8 mouse cellular contexts compared by ENCODE assay signal in genomic region chr9:101073987-101074331, GRCm38 (mm10). TPM values are rescaled to one million over a fixed set of nuclear protein-coding genes. Genes with fewer than 3 reads are reported as not detected.
A peak's percentile ranks its signal among the peaks of the same experiment; 100 is the strongest.
DNase-seq lines count a peak whose midpoint lies in the region; ATAC-seq and TF ChIP-seq lines count a peak whose summit lies in the region.

TSS of gene Msl2 (plus strand) at chr9:101074101.

- H3K27me3 ChIP-seq in neural tube, embryonic 11.5 days (ENCODE audit: control insufficient read depth, insufficient read depth, low read length): no peaks in the 10 kb centered on the region
- no peaks in the 10 kb centered on the region for H3K27me3 ChIP-seq in embryonic facial prominence, embryonic 15.5 days
- no peaks in the 10 kb centered on the region for H3K27me3 ChIP-seq in heart, postnatal 0 days (ENCODE audit: control insufficient read depth, insufficient read depth, low read length)
- H3K27me3 ChIP-seq in neural tube, embryonic 13.5 days: no peaks in the 10 kb centered on the region

- no peaks in the 10 kb centered on the region for H3K36me3 ChIP-seq in neural tube, embryonic 11.5 days (ENCODE audit: control insufficient read depth, insufficient read depth, low read length)
- no peaks in the 10 kb centered on the region for H3K36me3 ChIP-seq in embryonic facial prominence, embryonic 15.5 days
- no peaks in the 10 kb centered on the region for H3K36me3 ChIP-seq in heart, postnatal 0 days (replicated peaks; ENCODE audit: control insufficient read depth, insufficient read depth, low read length)
- no peaks in the 10 kb centered on the region for H3K36me3 ChIP-seq in neural tube, embryonic 13.5 days

- no peak for DNase-seq in neural tube, embryonic 11.5 days (ENCODE audit: low spot score)
- DNase-seq in neural tube, embryonic 10.5 days (ENCODE audit: extremely low spot score, low spot score): no peak
- DNase-seq in heart, postnatal 0 days (ENCODE audit: low spot score): no peak
- DNase-seq in left cerebral cortex, postnatal 36 days (ENCODE audit: low spot score in 2 of 2): no peak
- DNase-seq in thymus, postnatal 10 days (ENCODE audit: low spot score in 2 of 2): no peak
- no peak for DNase-seq in lung, adult 18-20 months

- intact Hi-C loops in left cerebral cortex, postnatal 36 days (cut with DNase I): loop anchor here (1.0 to 5.0 kb wide), 3 partner anchors 40 to 431 kb away; partner anchors contain the start of genes Pccb and Ppp2r3a

- H3K27ac ChIP-seq in neural tube, embryonic 11.5 days (ENCODE audit: low read depth, low read length): peak within 1 kb of the TSS; percentile 97
- peak within 1 kb of the TSS; percentile 98 for H3K27ac ChIP-seq in embryonic facial prominence, embryonic 15.5 days (replicated peaks)
- H3K27ac ChIP-seq in heart, postnatal 0 days (ENCODE audit: low read depth): peak within 1 kb of the TSS; percentile 100
- H3K27ac ChIP-seq in neural tube, embryonic 13.5 days (replicated peaks): peak within 1 kb of the TSS; percentile 100

- H3K9ac ChIP-seq in neural tube, embryonic 11.5 days (ENCODE audit: low read length): peak within 1 kb of the TSS; percentile 97
- H3K9ac ChIP-seq in embryonic facial prominence, embryonic 15.5 days: peak within 1 kb of the TSS; percentile 96
- H3K9ac ChIP-seq in heart, postnatal 0 days (replicated peaks; ENCODE audit: low read depth, low read length): peak within 1 kb of the TSS; percentile 98
- peak within 1 kb of the TSS; percentile 99 for H3K9ac ChIP-seq in neural tube, embryonic 13.5 days

- WGBS in neural tube, embryonic 11.5 days: 0% methylated on average over 29 of the region's 43 CpGs
- WGBS in embryonic facial prominence, embryonic 15.5 days: 0% methylated on average over 17 of the region's 43 CpGs
- 2% methylated on average over 36 of the region's 43 CpGs for WGBS in heart, postnatal 0 days
- under 1% methylated on average over 41 of the region's 43 CpGs for WGBS in neural tube, embryonic 13.5 days

- H3K4me1 ChIP-seq in neural tube, embryonic 11.5 days (ENCODE audit: control insufficient read depth, insufficient read depth, low read length): peaks cover 14% of the 10 kb centered on the region
- peaks cover 15% of the 10 kb centered on the region for H3K4me1 ChIP-seq in embryonic facial prominence, embryonic 15.5 days
- peaks cover 21% of the 10 kb centered on the region for H3K4me1 ChIP-seq in heart, postnatal 0 days (ENCODE audit: control insufficient read depth, insufficient read depth)
- H3K4me1 ChIP-seq in neural tube, embryonic 13.5 days (replicated peaks): peaks cover 36% of the 10 kb centered on the region

- peak; percentile 80 for ATAC-seq in neural tube, embryonic 11.5 days (ENCODE audit: insufficient read depth, low FRiP score, low TSS enrichment)
- no peak for ATAC-seq in embryonic facial prominence, embryonic 15.5 days (ENCODE audit: insufficient number of reproducible peaks, low FRiP score, low TSS enrichment, low read depth)
- ATAC-seq in heart, postnatal 0 days (ENCODE audit: insufficient read depth, low read depth): 0 out of 2 replicates have a peak, but pooled peaks have one; percentile 27
- ATAC-seq in neural tube, embryonic 13.5 days (ENCODE audit: low read depth): peak; percentile 72; the same call in 1 of the 2 replicates

- no peaks in the 10 kb centered on the region for H3K9me3 ChIP-seq in neural tube, embryonic 11.5 days (ENCODE audit: control insufficient read depth, low read length)
- H3K9me3 ChIP-seq in embryonic facial prominence, embryonic 15.5 days (replicated peaks): no peaks in the 10 kb centered on the region
- H3K9me3 ChIP-seq in heart, postnatal 0 days (replicated peaks; ENCODE audit: control insufficient read depth, low read length): no peaks in the 10 kb centered on the region
- no peaks in the 10 kb centered on the region for H3K9me3 ChIP-seq in neural tube, embryonic 13.5 days

- H3K4me2 ChIP-seq in neural tube, embryonic 11.5 days (ENCODE audit: low read depth): peak within 1 kb of the TSS; percentile 87
- H3K4me2 ChIP-seq in embryonic facial prominence, embryonic 15.5 days (replicated peaks): peak within 1 kb of the TSS; percentile 75
- H3K4me2 ChIP-seq in heart, postnatal 0 days (ENCODE audit: low read depth, low read length): peak within 1 kb of the TSS; percentile 89
- H3K4me2 ChIP-seq in neural tube, embryonic 13.5 days: peak within 1 kb of the TSS; percentile 92

- peak within 1 kb of the TSS; percentile 97 for H3K4me3 ChIP-seq in neural tube, embryonic 11.5 days (ENCODE audit: low read depth, low read length)
- H3K4me3 ChIP-seq in embryonic facial prominence, embryonic 15.5 days (replicated peaks): peak within 1 kb of the TSS; percentile 95
- peak within 1 kb of the TSS; percentile 89 for H3K4me3 ChIP-seq in heart, postnatal 0 days (ENCODE audit: low read depth, low read length)
- H3K4me3 ChIP-seq in neural tube, embryonic 13.5 days: peak within 1 kb of the TSS; percentile 87

- no peak for TF ChIP-seq CTCF in heart, postnatal 0 days (IDR thresholded peaks at IDR 0.05; ENCODE audit: low read depth)

- TF ChIP-seq EP300 in heart, postnatal 0 days (IDR thresholded peaks at IDR 0.05; ENCODE audit: low read depth): no peak

RNA-seq across cellular contexts. Expression of gene Msl2, which starts in this region (rescaled TPM):
- 5.6 and 6.2 TPM in 2 replicates for polyA plus RNA-seq in neural tube, embryonic 11.5 days (2014; fragmentation: Nextera tagmentation; extraction: Ambion mirVana)
- polyA plus RNA-seq in embryonic facial prominence, embryonic 15.5 days (2015; fragmentation: Nextera tagmentation; extraction: Ambion mirVana): 5.3 and 5.9 TPM in 2 replicates
- total RNA-seq in heart, postnatal 0 days (2014; rRNA removed; ENCODE audit: low replicate concordance): 14.3 and 17.8 TPM in 2 replicates
- 2.6 and 3.0 TPM in 2 replicates for polyA plus RNA-seq in heart, postnatal 0 days (2015; fragmentation: Nextera tagmentation; extraction: Ambion mirVana)
- total RNA-seq in left cerebral cortex, postnatal 36 days (2021): 10 to 100 TPM; 61.5 to 63.2 TPM
- 4.8 TPM in 2 replicates for polyA plus RNA-seq in neural tube, embryonic 13.5 days (2015; fragmentation: Nextera tagmentation; extraction: Ambion mirVana)
